Mouse (Mus musculus): ENCODE results near the gene Fam186b. TPM values are rescaled to one million over a fixed set of nuclear protein-coding genes. Genes with fewer than 3 reads are reported as not detected.

The Fam186b gene
- total and polyA plus RNA-seq, 3 experiments: 0.11 TPM; not detected in 2

- TF ChIP-seq MXI1 (IDR thresholded peaks at IDR 0.05; ENCODE audit: low read depth, low read length) (peak; percentile 81), MAZ (IDR thresholded peaks at IDR 0.05; ENCODE audit: low read depth, low read length) (no peak), POLR2AphosphoS5 (IDR thresholded peaks at IDR 0.05; ENCODE audit: borderline replicate concordance, low read depth, low read length) (no peak), ZNF384 (IDR thresholded peaks at IDR 0.05; ENCODE audit: low read depth, low read length) (no peak), SMC3 (IDR thresholded peaks at IDR 0.05; ENCODE audit: low read depth, low read length) (no peak; the same call in 1 of the 2 replicates), RCOR1 (IDR thresholded peaks at IDR 0.05; ENCODE audit: low read depth, low read length) (no peak), ELF1 (IDR thresholded peaks at IDR 0.05; ENCODE audit: low read depth, low read length) (no peak), TBP (IDR thresholded peaks at IDR 0.05; ENCODE audit: low read depth, low read length) (no peak), CHD1 (IDR thresholded peaks at IDR 0.05; ENCODE audit: low read depth, low read length) (no peak), MEF2A (IDR thresholded peaks at IDR 0.05; ENCODE audit: extremely low read depth, insufficient replicate concordance, low read depth, low read length, poor library complexity, severe bottlenecking) (0 out of 2 replicates have a peak, but pooled peaks have one; percentile 17), POLR2AphosphoS2 (IDR thresholded peaks at IDR 0.05; ENCODE audit: low read length) (peak; percentile 51; the same call in 1 of the 2 replicates), RAD21 (IDR thresholded peaks at IDR 0.05; ENCODE audit: low read depth, low read length) (no peak)
These were observed 794 bp downstream of the Fam186b start, which contains the start of gene Prpf40b (continued) for GRCm38 (mm10) chr15:99294813-99295374.

- H3K27ac ChIP-seq (ENCODE audit: control insufficient read depth, low read depth, low read length): peak overlapping the region; percentile 0; the same call in 1 of the 2 replicates
- TF ChIP-seq ZMIZ1 (IDR thresholded peaks at IDR 0.05; ENCODE audit: low read depth, low read length) (peak; percentile 53; the same call in 1 of the 2 replicates), TBP (IDR thresholded peaks at IDR 0.05; ENCODE audit: low read depth, low read length) (0 out of 2 replicates have a peak, but pooled peaks have one; percentile 15), MYB (IDR thresholded peaks at IDR 0.05; ENCODE audit: low read depth, low read length) (no peak), MXI1 (IDR thresholded peaks at IDR 0.05; ENCODE audit: low read depth, low read length) (no peak), POLR2AphosphoS5 (IDR thresholded peaks at IDR 0.05; ENCODE audit: borderline replicate concordance, low read depth, low read length) (no peak), USF2 (IDR thresholded peaks at IDR 0.05; ENCODE audit: borderline replicate concordance in 1 of 2, insufficient read depth in 1 of 2, low read depth in 1 of 2, low read length in 2 of 2) (no peak), ZNF384 (IDR thresholded peaks at IDR 0.05; ENCODE audit: low read depth, low read length) (no peak), GATA1 (IDR thresholded peaks at IDR 0.05; ENCODE audit: low read depth, low read length) (peak; percentile 80), ETS1 (IDR thresholded peaks at IDR 0.05; ENCODE audit: low read depth, low read length) (no peak), MAFK (IDR thresholded peaks at IDR 0.05; ENCODE audit: borderline replicate concordance, low read depth, low read length) (no peak), MAX (IDR thresholded peaks at IDR 0.05; ENCODE audit: low read length) (0 out of 2 replicates have a peak, but pooled peaks have one; percentile 24), SMC3 (IDR thresholded peaks at IDR 0.05; ENCODE audit: low read depth, low read length) (no peak), POLR2AphosphoS2 (IDR thresholded peaks at IDR 0.05; ENCODE audit: low read length) (no peak), POLR2A (IDR thresholded peaks at IDR 0.05; ENCODE audit: control insufficient read depth in 1 of 2, insufficient read depth in 1 of 2, low read depth in 1 of 2, low read length in 2 of 2, poor library complexity in 1 of 2) (no peak), ZC3H11A (IDR thresholded peaks at IDR 0.05; ENCODE audit: low read depth, low read length) (no peak), TCF12 (IDR thresholded peaks at IDR 0.05; ENCODE audit: low read depth, low read length) (no peak), EP300 (IDR thresholded peaks at IDR 0.05; ENCODE audit: low read depth in 1 of 2, low read length in 2 of 2) (no peak), KAT2A (conservative IDR thresholded peaks at IDR 0.05; ENCODE audit: low read depth, low read length) (no peak), MYC (IDR thresholded peaks at IDR 0.05; ENCODE audit: low read depth, low read length) (0 out of 2 replicates have a peak, but pooled peaks have one; percentile 22), ELF1 (IDR thresholded peaks at IDR 0.05; ENCODE audit: low read depth, low read length) (no peak), BHLHE40 (IDR thresholded peaks at IDR 0.05; ENCODE audit: borderline replicate concordance, low read depth, low read length) (no peak), SIN3A (IDR thresholded peaks at IDR 0.05; ENCODE audit: low read length) (peak; percentile 68), RCOR1 (IDR thresholded peaks at IDR 0.05; ENCODE audit: low read depth, low read length) (no peak), UBTF (IDR thresholded peaks at IDR 0.05; ENCODE audit: borderline replicate concordance, insufficient read depth, low read depth, low read length) (no peak), RAD21 (IDR thresholded peaks at IDR 0.05; ENCODE audit: low read depth, low read length) (no peak), E2F4 (IDR thresholded peaks at IDR 0.05; ENCODE audit: borderline replicate concordance, low read depth, low read length) (peak; percentile 41; the same call in 1 of the 2 replicates), NRF1 (IDR thresholded peaks at IDR 0.05; ENCODE audit: insufficient read depth, low read depth, low read length, poor library complexity, severe bottlenecking) (no peak)
- H3K4me3 ChIP-seq (ENCODE audit: control insufficient read depth in 1 of 2, insufficient read depth in 1 of 2, low read depth in 2 of 2, low read length in 2 of 2): peak overlapping the region; percentile 73 to 84
- H3K27me3 ChIP-seq (ENCODE audit: control insufficient read depth in 1 of 2, insufficient read depth in 2 of 2, low read length in 2 of 2): peaks cover 4 to 5% of the 10 kb centered on the region in 2 experiments
- H3K9ac ChIP-seq (ENCODE audit: control insufficient read depth, low read depth, low read length, poor library complexity, severe bottlenecking): peak overlapping the region; percentile 88
- no peaks in the 10 kb centered on the region for H3K9me3 ChIP-seq (replicated peaks; ENCODE audit: insufficient read depth, low read length)
- H3K79me2 ChIP-seq (ENCODE audit: control insufficient read depth, insufficient read depth, low read length, poor library complexity): peaks cover 1% of the 10 kb centered on the region
- H3K4me1 ChIP-seq (ENCODE audit: control insufficient read depth in 1 of 2, insufficient read depth in 2 of 2, low read length in 2 of 2): peaks cover 2 to 5% of the 10 kb centered on the region in 2 experiments; a peak in 1 of 4 replicates
- peak; percentile 78 for DNase-seq (ENCODE audit: low read depth, low spot score)
- H3K36me3 ChIP-seq (ENCODE audit: control insufficient read depth in 1 of 2, insufficient read depth in 2 of 2, low read length in 2 of 2): peaks cover 0 to 5% of the 10 kb centered on the region in 2 experiments; a peak in 1 of 4 replicates
These were observed 1.4 kb downstream of the Fam186b start for GRCm38 (mm10) chr15:99294287-99294686.
